Mouse (Mus musculus) CD4-positive, CD25-positive, alpha-beta regulatory T cell, adult 9 weeks (primary cell): ENCODE data around the gene Chrna7. TPM values are rescaled to one million over a fixed set of nuclear protein-coding genes. Genes with fewer than 3 reads are reported as not detected.

Experiments
- polyA plus RNA-seq: library from polyadenylated mRNA; unstranded; fragments of 100-300 nt; shearing (Covaris generic); gene quantifications from one replicate; pipeline ENCODE4 v1.2.1, GENCODE M21; 2017

Chrna7 gene
- polyA plus RNA-seq: not detected

DNA sequence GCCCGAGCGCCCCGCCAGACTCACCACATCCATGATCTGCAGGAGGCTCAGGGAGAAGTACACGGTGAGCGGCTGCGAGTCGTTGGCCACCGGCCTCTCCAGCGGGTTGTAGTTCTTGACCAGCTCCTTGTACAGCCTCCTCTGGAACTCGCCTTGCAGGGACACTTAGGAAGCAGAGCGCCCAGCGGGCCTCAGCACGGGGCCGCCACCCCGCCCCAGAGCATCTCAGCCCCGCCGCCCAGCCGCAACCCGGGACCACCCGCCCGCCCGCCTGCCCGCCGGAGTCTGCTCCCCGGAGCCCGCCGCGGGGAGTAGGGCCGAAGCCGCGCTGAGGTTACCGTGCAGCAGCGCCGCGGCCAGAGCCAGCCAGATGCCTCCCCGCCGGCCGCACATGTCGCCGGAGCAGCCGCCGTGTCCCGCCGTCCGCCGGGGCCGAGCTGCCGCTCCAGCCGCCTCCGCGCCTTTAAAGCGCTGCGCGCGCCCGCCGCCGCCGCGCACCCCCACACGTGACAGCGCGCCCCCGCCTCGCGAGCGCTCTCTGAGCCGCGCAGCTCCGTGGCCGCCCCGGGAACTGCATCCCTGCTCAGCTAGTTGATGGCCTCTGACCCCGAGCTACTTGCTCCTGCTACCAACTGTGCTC is at the start of gene Chrna7:
Gene Chrna7, minus strand, starts transcription at position 486 of the 640 bp plus-strand sequence.

Other genes starting within 250 kb of the Chrna7 start
- not detected for gene Otud7a, start 232.2 kb upstream of the Chrna7 start, polyA plus RNA-seq